10 mouse cellular contexts compared by ENCODE assay signal in the genomic region with DNA sequence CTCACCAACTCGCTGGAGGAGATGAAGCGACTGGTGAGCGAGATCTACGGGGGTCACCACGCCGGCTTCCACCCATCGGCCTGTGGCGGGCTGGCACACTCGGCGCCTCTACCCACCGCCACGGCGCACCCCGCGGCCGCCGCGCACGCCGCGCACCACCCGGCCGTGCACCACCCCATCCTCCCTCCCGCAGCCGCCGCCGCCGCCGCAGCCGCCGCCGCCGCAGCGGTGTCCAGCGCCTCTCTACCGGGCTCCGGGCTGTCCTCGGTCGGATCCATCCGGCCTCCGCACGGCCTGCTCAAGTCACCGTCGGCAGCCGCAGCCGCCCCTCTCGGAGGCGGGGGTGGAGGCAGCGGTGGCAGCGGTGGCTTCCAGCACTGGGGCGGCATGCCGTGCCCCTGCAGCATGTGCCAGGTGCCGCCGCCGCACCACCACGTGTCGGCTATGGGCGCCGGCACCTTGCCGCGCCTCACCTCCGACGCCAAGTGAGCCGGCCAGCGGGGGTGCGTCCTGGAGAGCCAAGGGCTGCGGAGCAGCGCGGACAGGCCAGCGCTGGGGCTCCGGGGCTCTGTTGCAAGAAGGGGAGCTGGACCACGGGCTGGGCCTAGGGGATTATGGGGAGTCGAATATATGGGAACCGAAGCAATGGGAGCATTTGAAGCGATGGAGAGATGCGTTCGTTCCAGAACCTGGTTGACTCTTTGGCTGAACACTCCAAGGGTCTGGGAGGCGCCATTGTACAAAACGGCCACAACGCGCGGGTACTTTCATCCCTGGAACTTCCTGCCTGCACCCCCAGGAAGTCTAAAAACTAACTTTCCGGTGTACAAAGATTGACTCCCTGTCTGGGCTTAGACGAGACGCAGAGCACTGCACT. TPM values are rescaled to one million over a fixed set of nuclear protein-coding genes. Genes with fewer than 3 reads are reported as not detected.
DNase-seq lines count a peak whose midpoint lies in the region; ATAC-seq and TF ChIP-seq lines count a peak whose summit lies in the region.
"Had no signal": no experiment of that assay in that cellular context is flagged by ENCODE, and none has a peak within 500 bp of the region (broad histone marks: within the 10 kb centered on the region; RNA-seq: fewer than 3 reads in every experiment).

No protein-coding gene starts in this region.

- no peak overlapping the region for H3K27ac ChIP-seq in liver, embryonic 13.5 days
- no peak overlapping the region for H3K27ac ChIP-seq in liver, postnatal 0 days (ENCODE audit: low read depth)
- H3K27ac ChIP-seq in embryonic facial prominence, embryonic 14.5 days (replicated peaks; ENCODE audit: low read depth, low read length) = no peak overlapping the region
- peak overlapping the region; percentile 23; the same call in 1 of the 2 replicates for H3K27ac ChIP-seq in hindbrain, embryonic 15.5 days (replicated peaks)
- no peak overlapping the region for H3K27ac ChIP-seq in neural tube, embryonic 11.5 days (ENCODE audit: low read depth, low read length)

- peak overlapping the region; percentile 4; the same call in 1 of the 2 replicates for H3K4me3 ChIP-seq in liver, embryonic 13.5 days (replicated peaks)
- H3K4me3 ChIP-seq in liver, postnatal 0 days (ENCODE audit: low read depth, low read length) = no peak overlapping the region
- H3K4me3 ChIP-seq in embryonic facial prominence, embryonic 14.5 days (ENCODE audit: low read depth, low read length) = peak overlapping the region; percentile 24
- peak overlapping the region; percentile 33 for H3K4me3 ChIP-seq in hindbrain, embryonic 15.5 days
- H3K4me3 ChIP-seq in neural tube, embryonic 11.5 days (ENCODE audit: low read depth, low read length) = peak overlapping the region; percentile 16; the same call in 1 of the 2 replicates

- peaks cover 100% of the 10 kb centered on the region for H3K27me3 ChIP-seq in liver, embryonic 13.5 days
- H3K27me3 ChIP-seq in liver, postnatal 0 days (ENCODE audit: insufficient read depth, low read length) = peaks cover 100% of the 10 kb centered on the region
- H3K27me3 ChIP-seq in embryonic facial prominence, embryonic 14.5 days (replicated peaks; ENCODE audit: control insufficient read depth, insufficient read depth, low read length) = peaks cover 100% of the 10 kb centered on the region
- H3K27me3 ChIP-seq in hindbrain, embryonic 15.5 days = peaks cover 91% of the 10 kb centered on the region
- H3K27me3 ChIP-seq in neural tube, embryonic 11.5 days (ENCODE audit: control insufficient read depth, insufficient read depth, low read length) = peaks cover 99% of the 10 kb centered on the region

- TF ChIP-seq CTCF in liver, postnatal 0 days (IDR thresholded peaks at IDR 0.05; ENCODE audit: low read depth) = no peak

- H3K9ac ChIP-seq in liver, embryonic 13.5 days = no peak overlapping the region
- no peak overlapping the region for H3K9ac ChIP-seq in liver, postnatal 0 days (replicated peaks)
- H3K9ac ChIP-seq in embryonic facial prominence, embryonic 14.5 days (ENCODE audit: low read depth, low read length) = peak overlapping the region; percentile 14; the same call in 1 of the 2 replicates
- H3K9ac ChIP-seq in hindbrain, embryonic 15.5 days = peak overlapping the region; percentile 32; the same call in 1 of the 2 replicates
- no peak overlapping the region for H3K9ac ChIP-seq in neural tube, embryonic 11.5 days (ENCODE audit: low read length)

- WGBS in liver, embryonic 13.5 days (ENCODE audit: insufficient replicate concordance) = 4% methylated on average over 73 of the region's 85 CpGs
- under 1% methylated on average over 75 of the region's 85 CpGs for WGBS in liver, postnatal 0 days (ENCODE audit: insufficient replicate concordance)
- WGBS in embryonic facial prominence, embryonic 14.5 days = under 1% methylated on average over 55 of the region's 85 CpGs
- WGBS in hindbrain, embryonic 15.5 days = under 1% methylated on average over 70 of the region's 85 CpGs
- WGBS in neural tube, embryonic 11.5 days = under 1% methylated on average over 54 of the region's 85 CpGs

- H3K4me2 ChIP-seq in liver, embryonic 13.5 days = no peak overlapping the region
- H3K4me2 ChIP-seq in liver, postnatal 0 days (ENCODE audit: low read depth, low read length) = no peak overlapping the region
- H3K4me2 ChIP-seq in embryonic facial prominence, embryonic 14.5 days (ENCODE audit: low read depth, low read length) = peak overlapping the region; percentile 33
- H3K4me2 ChIP-seq in hindbrain, embryonic 15.5 days = peak overlapping the region; percentile 40
- peak overlapping the region; percentile 14; the same call in 1 of the 2 replicates for H3K4me2 ChIP-seq in neural tube, embryonic 11.5 days (ENCODE audit: low read depth)

- no peaks in the 10 kb centered on the region for H3K36me3 ChIP-seq in liver, embryonic 13.5 days
- no peaks in the 10 kb centered on the region for H3K36me3 ChIP-seq in liver, postnatal 0 days (replicated peaks; ENCODE audit: insufficient read depth, low read length)
- no peaks in the 10 kb centered on the region for H3K36me3 ChIP-seq in embryonic facial prominence, embryonic 14.5 days (ENCODE audit: control insufficient read depth, insufficient read depth, low read length)
- H3K36me3 ChIP-seq in hindbrain, embryonic 15.5 days = no peaks in the 10 kb centered on the region
- no peaks in the 10 kb centered on the region for H3K36me3 ChIP-seq in neural tube, embryonic 11.5 days (ENCODE audit: control insufficient read depth, insufficient read depth, low read length)

- no peak for TF ChIP-seq EP300 in liver, postnatal 0 days (IDR thresholded peaks at IDR 0.05; ENCODE audit: low read depth)

- no peak for DNase-seq in liver, embryonic 13.5 days
- no peak for DNase-seq in liver, postnatal 0 days
- DNase-seq in embryonic facial prominence, embryonic 14.5 days (ENCODE audit: low spot score) = no peak
- DNase-seq in neural tube, embryonic 11.5 days (ENCODE audit: low spot score) = peak; percentile 42
- no peak for DNase-seq in urinary bladder, postnatal 25 days (ENCODE audit: low spot score)
- DNase-seq in frontal cortex, postnatal 10 days (ENCODE audit: low spot score in 2 of 2) = no peak
- DNase-seq in left cerebral cortex, adult 9 months (ENCODE audit: low spot score in 2 of 2) = no peak
- DNase-seq: cerebellum, adult 9-11 months; lung, postnatal 4 days had no signal

- no peaks in the 10 kb centered on the region; the same call in 1 of the 2 replicates for H3K4me1 ChIP-seq in liver, embryonic 13.5 days (replicated peaks)
- H3K4me1 ChIP-seq in liver, postnatal 0 days (ENCODE audit: insufficient read depth) = peaks cover 2% of the 10 kb centered on the region; the same call in 1 of the 2 replicates
- H3K4me1 ChIP-seq in embryonic facial prominence, embryonic 14.5 days (ENCODE audit: control insufficient read depth, insufficient read depth, low read length) = 0 out of 2 replicates have a peak, but pooled peaks cover 3% of the 10 kb centered on the region
- peaks cover 32% of the 10 kb centered on the region for H3K4me1 ChIP-seq in hindbrain, embryonic 15.5 days (replicated peaks)
- H3K4me1 ChIP-seq in neural tube, embryonic 11.5 days (ENCODE audit: control insufficient read depth, insufficient read depth, low read length) = peaks cover 8% of the 10 kb centered on the region; the same call in 1 of the 2 replicates

- no peaks in the 10 kb centered on the region for H3K9me3 ChIP-seq in liver, embryonic 13.5 days (replicated peaks)
- H3K9me3 ChIP-seq in liver, postnatal 0 days (ENCODE audit: low read length) = no peaks in the 10 kb centered on the region
- H3K9me3 ChIP-seq in embryonic facial prominence, embryonic 14.5 days (ENCODE audit: control insufficient read depth, low read length) = no peaks in the 10 kb centered on the region
- no peaks in the 10 kb centered on the region for H3K9me3 ChIP-seq in hindbrain, embryonic 15.5 days
- no peaks in the 10 kb centered on the region for H3K9me3 ChIP-seq in neural tube, embryonic 11.5 days (ENCODE audit: control insufficient read depth, low read length)

- ATAC-seq in liver, embryonic 13.5 days (ENCODE audit: low read depth) = no peak
- no peak for ATAC-seq in liver, postnatal 0 days
- ATAC-seq in embryonic facial prominence, embryonic 14.5 days (ENCODE audit: low read depth) = no peak
- no peak for ATAC-seq in hindbrain, embryonic 15.5 days (ENCODE audit: low FRiP score, low read depth)
- ATAC-seq in neural tube, embryonic 11.5 days (ENCODE audit: insufficient read depth, low FRiP score, low TSS enrichment) = no peak

RNA-seq across cellular contexts. Expression of a gene that starts 1.9 kb away (rescaled TPM):
- not detected in 2 replicates for polyA plus RNA-seq in liver, embryonic 13.5 days (2015; fragmentation: Nextera tagmentation; extraction: Ambion mirVana)
- polyA plus RNA-seq in liver, postnatal 0 days (2015; fragmentation: Nextera tagmentation; extraction: Ambion mirVana) = not detected in 2 replicates
- 1.1 and 1.3 TPM in 2 replicates for polyA plus RNA-seq in embryonic facial prominence, embryonic 14.5 days (2014; fragmentation: Nextera tagmentation; extraction: Ambion mirVana)
- 15.6 and 16.2 TPM in 2 replicates for polyA plus RNA-seq in hindbrain, embryonic 15.5 days (2015; fragmentation: Nextera tagmentation; extraction: Ambion mirVana)
- 1.2 and 2.0 TPM in 2 replicates for polyA plus RNA-seq in neural tube, embryonic 11.5 days (2014; fragmentation: Nextera tagmentation; extraction: Ambion mirVana)

RNA-seq across cellular contexts. Expression of a gene that starts 42.5 kb away (rescaled TPM):
- polyA plus RNA-seq in liver, embryonic 13.5 days (2015; fragmentation: Nextera tagmentation; extraction: Ambion mirVana) = 0.13 TPM in 1 of 2 replicates, not detected in the other
- polyA plus RNA-seq in liver, postnatal 0 days (2015; fragmentation: Nextera tagmentation; extraction: Ambion mirVana) = 0.28 and 0.33 TPM in 2 replicates
- 4.1 and 4.2 TPM in 2 replicates for polyA plus RNA-seq in embryonic facial prominence, embryonic 14.5 days (2014; fragmentation: Nextera tagmentation; extraction: Ambion mirVana)
- 121 and 136 TPM in 2 replicates for polyA plus RNA-seq in hindbrain, embryonic 15.5 days (2015; fragmentation: Nextera tagmentation; extraction: Ambion mirVana)
- 0.31 and 0.45 TPM in 2 replicates for polyA plus RNA-seq in neural tube, embryonic 11.5 days (2014; fragmentation: Nextera tagmentation; extraction: Ambion mirVana)

Comparison
In these comparisons a context has a peak if more than half of its experiments do, and no peak if none do; other contexts are left out.
1. H3K4me2 ChIP-seq: peak in embryonic facial prominence, embryonic 14.5 days (single experiment), hindbrain, embryonic 15.5 days (single experiment) and neural tube, embryonic 11.5 days (single experiment); none in liver, embryonic 13.5 days (single experiment) and liver, postnatal 0 days (single experiment).
2. H3K9ac ChIP-seq: peak in embryonic facial prominence, embryonic 14.5 days (single experiment) and hindbrain, embryonic 15.5 days (single experiment); none in liver, embryonic 13.5 days (single experiment), liver, postnatal 0 days (single experiment) and neural tube, embryonic 11.5 days (single experiment).
3. RNA of a gene that starts 42.5 kb away (polyA plus RNA-seq): 121 to 136 TPM in hindbrain, embryonic 15.5 days; 4.1 to 4.2 TPM in embryonic facial prominence, embryonic 14.5 days, 0.31 to 0.45 TPM in neural tube, embryonic 11.5 days, 0.28 to 0.33 TPM in liver, postnatal 0 days and 0.13 TPM in liver, embryonic 13.5 days; every median in the first group is over 10 times any median in the second.